Mouse (Mus musculus) C2C12 (cell line): ENCODE measurements around the gene Tpk1.

ENCODE experiments used
- CEBPB ChIP-seq: IDR thresholded peaks from one replicate; pipeline ENCODE4 v1.6.1; 2011; ENCODE audit warnings: low read depth, mild to moderate bottlenecking, control low read depth, moderate library complexity
- CTCF ChIP-seq: IDR thresholded peaks from one replicate; pipeline ENCODE4 v1.5.1; 2011; ENCODE audit not compliant: control insufficient read depth, insufficient read depth, insufficient read length
- FOSL1 ChIP-seq: IDR thresholded peaks from one replicate; pipeline ENCODE4 v1.8.0; 2011; ENCODE audit warnings: mild to moderate bottlenecking, low read length; ENCODE audit not compliant: poor library complexity, insufficient read depth, severe bottlenecking
- MYOD1 ChIP-seq: IDR thresholded peaks from one replicate; pipeline ENCODE4 v1.6.1; 2011; ENCODE audit warnings: low read depth; ENCODE audit not compliant: control insufficient read depth, insufficient read length
- MYOG ChIP-seq: IDR thresholded peaks from one replicate; pipeline ENCODE4 v1.6.1; 2011; ENCODE audit not compliant: control insufficient read depth, insufficient read length; ENCODE audit errors: extremely low read depth
- USF1 ChIP-seq: IDR thresholded peaks from one replicate; pipeline ENCODE4 v1.6.1; 2011; ENCODE audit warnings: low read depth, mild to moderate bottlenecking, control low read depth, moderate library complexity

DNA sequence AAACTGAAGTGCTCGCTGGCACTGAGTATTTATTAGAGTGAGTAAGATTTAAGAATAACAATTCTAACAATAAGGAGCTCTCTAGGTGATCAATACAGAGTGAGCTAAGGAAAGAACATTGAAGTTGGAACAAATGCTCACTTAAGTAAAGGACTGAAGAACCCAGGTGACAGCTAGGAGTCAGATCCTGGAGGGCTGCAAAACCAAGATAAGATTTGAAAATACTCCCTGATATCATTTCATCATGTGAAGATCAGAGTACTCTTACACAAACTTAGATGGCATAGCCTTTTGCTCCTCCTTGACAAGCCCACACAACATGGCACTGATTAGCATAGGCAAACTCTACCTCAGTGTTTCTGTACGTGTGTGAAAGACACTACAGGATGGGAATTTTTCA is 4.3 kb downstream of the Tpk1 start:
- TF ChIP-seq CTCF (no peak), CEBPB (no peak), MYOD1 (no peak), MYOG (no peak), FOSL1 (no peak), USF1 (no peak)
